Mouse (Mus musculus): ENCODE data around the gene Hrk. TPM values are rescaled to one million over a fixed set of nuclear protein-coding genes. Genes with fewer than 3 reads are reported as not detected.

The Hrk gene
- polyA plus RNA-seq (2014; fragmentation: Nextera tagmentation; extraction: Ambion mirVana): 0.04 TPM in 1 of 2 replicates, not detected in the other

- WGBS: 59% methylated on average over 12 of the region's 12 CpGs
- Histone ChIP-seq H3K27ac (ENCODE audit: low read depth) (no peak within 1 kb of the TSS), H3K9me3 (ENCODE audit: low read depth, low read length) (no peaks in the 10 kb centered on the region), H3K4me3 (ENCODE audit: low read depth, low read length) (no peak within 1 kb of the TSS), H3K9ac (no peak within 1 kb of the TSS), H3K27me3 (ENCODE audit: insufficient read depth, low read length) (peaks cover 28% of the 10 kb centered on the region), H3K4me1 (ENCODE audit: insufficient read depth) (no peaks in the 10 kb centered on the region), H3K4me2 (no peak within 1 kb of the TSS), H3K36me3 (ENCODE audit: insufficient read depth) (no peaks in the 10 kb centered on the region)
- DNase-seq: no peak
- TF ChIP-seq CTCF (IDR thresholded peaks at IDR 0.05; ENCODE audit: low read depth): no peak
- ATAC-seq (ENCODE audit: insufficient read depth): no peak
These were observed at the start of gene Hrk for GRCm38 (mm10) chr5:118164581-118164980. TSS of gene Hrk (plus strand) at chr5:118164648.

GRCm38 (mm10) chr5:118118351-118118750 lies 46.1 kb upstream of the Hrk start:
- Histone ChIP-seq H3K4me3 (ENCODE audit: low read depth, low read length) (no peak overlapping the region), H3K4me1 (ENCODE audit: insufficient read depth) (no peaks in the 10 kb centered on the region), H3K36me3 (ENCODE audit: insufficient read depth) (peaks cover 24% of the 10 kb centered on the region), H3K4me2 (no peak overlapping the region), H3K27me3 (ENCODE audit: insufficient read depth, low read length) (no peaks in the 10 kb centered on the region), H3K9ac (no peak overlapping the region), H3K27ac (ENCODE audit: low read depth) (no peak overlapping the region), H3K9me3 (ENCODE audit: low read depth, low read length) (no peaks in the 10 kb centered on the region)
- 82% methylated on average over 3 of the region's 3 CpGs for WGBS
- no peak for ATAC-seq (ENCODE audit: insufficient read depth)
- TF ChIP-seq CTCF (IDR thresholded peaks at IDR 0.05; ENCODE audit: low read depth): no peak
- DNase-seq: no peak

GRCm38 (mm10) chr5:118118922-118119321 lies 45.5 kb upstream of the Hrk start:
- TF ChIP-seq CTCF (IDR thresholded peaks at IDR 0.05; ENCODE audit: low read depth): no peak
- Histone ChIP-seq H3K36me3 (ENCODE audit: insufficient read depth) (peaks cover 24% of the 10 kb centered on the region), H3K4me2 (no peak overlapping the region), H3K9me3 (ENCODE audit: low read depth, low read length) (no peaks in the 10 kb centered on the region), H3K4me1 (ENCODE audit: insufficient read depth) (no peaks in the 10 kb centered on the region), H3K27ac (ENCODE audit: low read depth) (no peak overlapping the region), H3K27me3 (ENCODE audit: insufficient read depth, low read length) (no peaks in the 10 kb centered on the region), H3K9ac (no peak overlapping the region), H3K4me3 (ENCODE audit: low read depth, low read length) (no peak overlapping the region)
- DNase-seq: no peak
- ATAC-seq (ENCODE audit: insufficient read depth): no peak
- 95% methylated on average over 5 of the region's 5 CpGs for WGBS

GRCm38 (mm10) chr5:118120670-118121069 lies 43.8 kb upstream of the Hrk start:
- DNase-seq (no peak), ATAC-seq (ENCODE audit: insufficient read depth) (no peak)
- Histone ChIP-seq H3K36me3 (ENCODE audit: insufficient read depth) (peaks cover 32% of the 10 kb centered on the region), H3K27me3 (ENCODE audit: insufficient read depth, low read length) (no peaks in the 10 kb centered on the region), H3K9me3 (ENCODE audit: low read depth, low read length) (no peaks in the 10 kb centered on the region), H3K4me1 (ENCODE audit: insufficient read depth) (no peaks in the 10 kb centered on the region), H3K9ac (no peak overlapping the region), H3K27ac (ENCODE audit: low read depth) (no peak overlapping the region), H3K4me3 (ENCODE audit: low read depth, low read length) (no peak overlapping the region), H3K4me2 (no peak overlapping the region)
- 54% methylated on average over 2 of the region's 2 CpGs for WGBS
- TF ChIP-seq CTCF (IDR thresholded peaks at IDR 0.05; ENCODE audit: low read depth): no peak

GRCm38 (mm10) chr5:118121928-118122327 lies 42.5 kb upstream of the Hrk start:
- Histone ChIP-seq H3K27ac (ENCODE audit: low read depth) (no peak overlapping the region), H3K36me3 (ENCODE audit: insufficient read depth) (peaks cover 37% of the 10 kb centered on the region), H3K4me1 (ENCODE audit: insufficient read depth) (no peaks in the 10 kb centered on the region), H3K9ac (no peak overlapping the region), H3K9me3 (ENCODE audit: low read depth, low read length) (no peaks in the 10 kb centered on the region), H3K4me2 (no peak overlapping the region), H3K4me3 (ENCODE audit: low read depth, low read length) (no peak overlapping the region), H3K27me3 (ENCODE audit: insufficient read depth, low read length) (no peaks in the 10 kb centered on the region)
- 83% methylated on average over 4 of the region's 4 CpGs for WGBS
- no peak for TF ChIP-seq CTCF (IDR thresholded peaks at IDR 0.05; ENCODE audit: low read depth)
- DNase-seq (no peak), ATAC-seq (ENCODE audit: insufficient read depth) (no peak)

GRCm38 (mm10) chr5:118123096-118123495 lies 41.4 kb upstream of the Hrk start:
- no peak for TF ChIP-seq CTCF (IDR thresholded peaks at IDR 0.05; ENCODE audit: low read depth)
- no peaks in the 10 kb centered on the region for H3K27me3 ChIP-seq (ENCODE audit: insufficient read depth, low read length)
- no peak overlapping the region for H3K27ac ChIP-seq (ENCODE audit: low read depth)
- no peak overlapping the region for H3K4me3 ChIP-seq (ENCODE audit: low read depth, low read length)
- no peaks in the 10 kb centered on the region for H3K4me1 ChIP-seq (ENCODE audit: insufficient read depth)
- H3K36me3 ChIP-seq (ENCODE audit: insufficient read depth): peaks cover 49% of the 10 kb centered on the region
- ATAC-seq (ENCODE audit: insufficient read depth) (no peak), DNase-seq (no peak)
- H3K9ac ChIP-seq: no peak overlapping the region
- 44% methylated on average over 10 of the region's 10 CpGs for WGBS
- no peak overlapping the region for H3K4me2 ChIP-seq
- H3K9me3 ChIP-seq (ENCODE audit: low read depth, low read length): no peaks in the 10 kb centered on the region

GRCm38 (mm10) chr5:118126671-118127070 lies 37.8 kb upstream of the Hrk start:
- Histone ChIP-seq H3K4me3 (ENCODE audit: low read depth, low read length) (no peak overlapping the region), H3K27me3 (ENCODE audit: insufficient read depth, low read length) (no peaks in the 10 kb centered on the region), H3K4me1 (ENCODE audit: insufficient read depth) (no peaks in the 10 kb centered on the region), H3K27ac (ENCODE audit: low read depth) (no peak overlapping the region), H3K4me2 (no peak overlapping the region), H3K9ac (no peak overlapping the region), H3K9me3 (ENCODE audit: low read depth, low read length) (no peaks in the 10 kb centered on the region), H3K36me3 (ENCODE audit: insufficient read depth) (peaks cover 45% of the 10 kb centered on the region)
- WGBS: 76% methylated on average over 4 of the region's 4 CpGs
- TF ChIP-seq CTCF (IDR thresholded peaks at IDR 0.05; ENCODE audit: low read depth): no peak
- no peak for DNase-seq
- no peak for ATAC-seq (ENCODE audit: insufficient read depth)

GRCm38 (mm10) chr5:118128208-118128607 lies 36.2 kb upstream of the Hrk start:
- DNase-seq (no peak), ATAC-seq (ENCODE audit: insufficient read depth) (no peak)
- peaks cover 45% of the 10 kb centered on the region for H3K36me3 ChIP-seq (ENCODE audit: insufficient read depth)
- no peak for TF ChIP-seq CTCF (IDR thresholded peaks at IDR 0.05; ENCODE audit: low read depth)
- no peaks in the 10 kb centered on the region for H3K27me3 ChIP-seq (ENCODE audit: insufficient read depth, low read length)
- WGBS: 60% methylated on average over 6 of the region's 6 CpGs
- H3K9ac ChIP-seq: no peak overlapping the region
- no peak overlapping the region for H3K4me2 ChIP-seq
- no peaks in the 10 kb centered on the region for H3K4me1 ChIP-seq (ENCODE audit: insufficient read depth)
- no peaks in the 10 kb centered on the region for H3K9me3 ChIP-seq (ENCODE audit: low read depth, low read length)
- H3K27ac ChIP-seq (ENCODE audit: low read depth): no peak overlapping the region
- H3K4me3 ChIP-seq (ENCODE audit: low read depth, low read length): no peak overlapping the region
